Mouse (Mus musculus) erythroblast, embryonic 14.5 days (primary cell): ENCODE data around the gene Rnf150.

Experiments
- GATA1 ChIP-seq: IDR thresholded peaks from 2 replicates; pipeline ENCODE4 v1.6.1; 2012; ENCODE audit warnings: low read length, inconsistent platforms, mixed read lengths
- TAL1 ChIP-seq: IDR thresholded peaks from 3 replicates; pipeline ENCODE4 v1.6.1; 2012; ENCODE audit warnings: low read length, inconsistent platforms, mixed read lengths

DNA sequence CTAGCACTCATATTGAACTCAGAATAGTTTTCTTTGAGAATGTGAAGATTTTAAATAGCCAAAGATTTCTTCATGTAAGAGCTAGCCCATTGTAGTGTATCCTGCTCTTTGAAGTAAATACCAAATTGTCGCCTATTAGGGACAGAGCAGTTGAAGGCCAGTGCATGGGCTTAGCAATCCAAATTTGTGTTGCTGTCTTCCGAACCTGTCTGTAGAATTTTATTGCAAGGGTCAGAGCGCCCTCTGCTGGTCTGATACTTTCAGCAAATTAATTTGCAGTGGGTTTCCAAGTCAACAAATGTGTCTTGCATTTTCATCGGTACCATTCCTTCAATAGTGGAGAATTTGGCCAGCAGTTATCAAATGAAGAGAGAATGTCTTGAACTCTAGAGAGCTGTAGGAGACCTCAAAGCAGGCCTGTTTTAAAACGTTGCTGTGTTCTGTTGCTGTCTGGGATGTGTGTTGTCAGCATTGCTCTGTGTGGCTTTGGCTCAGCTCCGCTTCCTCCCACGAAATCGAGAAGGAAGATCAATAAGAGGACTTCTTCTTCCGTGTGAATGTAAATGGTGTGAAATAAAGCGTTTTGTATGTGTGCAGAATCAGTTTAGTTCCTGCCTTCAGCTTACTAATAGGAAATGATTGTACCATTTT, 226.3 kb downstream of the Rnf150 start:
- TF ChIP-seq TAL1 (no peak), GATA1 (no peak)
